Mouse (Mus musculus) induced T-regulatory cell, adult 2 months (primary cell): ENCODE data around the gene Catsper1.
A peak's percentile ranks its signal among the peaks of the same experiment; 100 is the strongest.
"Not testable (repeated sequence)": the region's sequence is repeated elsewhere in the genome, so short reads cannot be mapped to it uniquely, and the experiment has no call there.

Experiments used
- DNase-seq: peaks from one replicate; pipeline ENCODE4 v3.0.0-alpha.2; 2012; ENCODE audit warnings: low read depth

Gene Catsper1

GRCm38 (mm10) chr19:5335441-5335840, at the start of gene Catsper1:
Gene Catsper1, plus strand, starts transcription at chr19:5335741.
- DNase-seq, result no peak

GRCm38 (mm10) chr19:5294972-5295735, 40.4 kb upstream of the Catsper1 start, which contains the start of gene Sf3b2:
Gene Sf3b2, minus strand, starts transcription at chr19:5295455.
- DNase-seq, result peak; percentile 100

- DNase-seq, result no peak
These were observed 39.8 kb upstream of the Catsper1 start for GRCm38 (mm10) chr19:5295736-5296075.

- no peak for DNase-seq
These were observed 38.9 kb upstream of the Catsper1 start for GRCm38 (mm10) chr19:5296630-5297029.

- no peak for DNase-seq
These were observed 37.4 kb upstream of the Catsper1 start, which contains the start of gene Gal3st3 for GRCm38 (mm10) chr19:5297903-5298800. Gene Gal3st3, plus strand, starts transcription at chr19:5298331.

- no peak for DNase-seq
These were observed 35.0 kb upstream of the Catsper1 start for GRCm38 (mm10) chr19:5300588-5300987.

GRCm38 (mm10) chr19:5302455-5302854, 33.1 kb upstream of the Catsper1 start:
- peak; percentile 87 for DNase-seq

GRCm38 (mm10) chr19:5306279-5306678, 29.3 kb upstream of the Catsper1 start:
- peak; percentile 31 for DNase-seq

- peak; percentile 50 for DNase-seq
These were observed 28.4 kb upstream of the Catsper1 start for GRCm38 (mm10) chr19:5306968-5307734.

- DNase-seq, result peak; percentile 54
These were observed 26.5 kb upstream of the Catsper1 start for GRCm38 (mm10) chr19:5309025-5309424.

GRCm38 (mm10) chr19:5313189-5313588, 22.4 kb upstream of the Catsper1 start:
- no peak for DNase-seq

- peak; percentile 68 for DNase-seq
These were observed 11.7 kb upstream of the Catsper1 start for GRCm38 (mm10) chr19:5323801-5324200.

GRCm38 (mm10) chr19:5327970-5328369, 7.6 kb upstream of the Catsper1 start:
- no peak for DNase-seq

GRCm38 (mm10) chr19:5334741-5335140, 800 bp upstream of the Catsper1 start:
- DNase-seq, result no peak

- peak; percentile 88 for DNase-seq
These were observed 2.4 kb downstream of the Catsper1 start for GRCm38 (mm10) chr19:5337975-5338374.

- DNase-seq, result no peak
These were observed 5.8 kb downstream of the Catsper1 start for GRCm38 (mm10) chr19:5341360-5341759.

GRCm38 (mm10) chr19:5345297-5346131, 10.0 kb downstream of the Catsper1 start:
- no peak for DNase-seq

GRCm38 (mm10) chr19:5348064-5348463, 12.5 kb downstream of the Catsper1 start:
- DNase-seq, result no peak

- DNase-seq, result peak; percentile 74
These were observed 13.3 kb downstream of the Catsper1 start for GRCm38 (mm10) chr19:5348526-5349501.

- not testable (repeated sequence) for DNase-seq
These were observed 13.9 kb downstream of the Catsper1 start, which contains the start of gene Cst6 for GRCm38 (mm10) chr19:5349502-5349873. Gene Cst6, minus strand, starts transcription at chr19:5349574.
